Mouse (Mus musculus): ENCODE results near the gene Thbs3.

Gene Thbs3

GRCm38 (mm10) chr3:89251365-89251895, 36.5 kb downstream of the Thbs3 start:
- DNase-seq (ENCODE audit: low spot score), result peak; percentile 41

GRCm38 (mm10) chr3:89254994-89255393, 40.0 kb downstream of the Thbs3 start:
- no peak for DNase-seq (ENCODE audit: low spot score)

- no peak for DNase-seq (ENCODE audit: low spot score)
These were observed 41.2 kb downstream of the Thbs3 start for GRCm38 (mm10) chr3:89256177-89256576.

GRCm38 (mm10) chr3:89259076-89259475, 44.1 kb downstream of the Thbs3 start, which contains the start of gene Dpm3:
Gene Dpm3 (plus strand): TSS chr3:89259358.
- DNase-seq (ENCODE audit: low spot score), result no peak

- DNase-seq (ENCODE audit: low spot score), result no peak
These were observed 45.2 kb downstream of the Thbs3 start for GRCm38 (mm10) chr3:89260211-89260610.

GRCm38 (mm10) chr3:89262417-89262816, 47.4 kb downstream of the Thbs3 start:
- DNase-seq (ENCODE audit: low spot score), result no peak

- DNase-seq (ENCODE audit: low spot score), result peak; percentile 46
These were observed 51.5 kb downstream of the Thbs3 start for GRCm38 (mm10) chr3:89266439-89266893.

- no peak for DNase-seq (ENCODE audit: low spot score)
These were observed 53.9 kb downstream of the Thbs3 start for GRCm38 (mm10) chr3:89268916-89269315.

- DNase-seq (ENCODE audit: low spot score), result peak; percentile 51
These were observed 55.2 kb downstream of the Thbs3 start, which contains the start of gene Slc50a1 for GRCm38 (mm10) chr3:89270051-89270755. Gene Slc50a1 (minus strand): TSS chr3:89270570.

GRCm38 (mm10) chr3:89270891-89271290, 55.9 kb downstream of the Thbs3 start:
- no peak for DNase-seq (ENCODE audit: low spot score)

GRCm38 (mm10) chr3:89271760-89272159, 56.8 kb downstream of the Thbs3 start:
- DNase-seq (ENCODE audit: low spot score), result no peak

GRCm38 (mm10) chr3:89276061-89276460, 61.1 kb downstream of the Thbs3 start:
- no peak for DNase-seq (ENCODE audit: low spot score)

Measured in spleen, adult 12 weeks (tissue).